Mouse (Mus musculus) limb, embryonic 11.5 days (tissue): Measurements from ENCODE around the gene Wdr49. TPM values are rescaled to one million over a fixed set of nuclear protein-coding genes. Genes with fewer than 3 reads are reported as not detected.

Experiments used
- ATAC-seq: fragments of 200-750 bp; cut with Nextera tagmentation; 2 replicates; pipeline ENCODE4 v1.8.0; 2017; ENCODE audit warnings: low read depth; ENCODE audit not compliant: insufficient number of reproducible peaks, low FRiP score, low TSS enrichment
- DNase-seq: peaks from one replicate; pipeline ENCODE4 v3.0.0-alpha.2; 2015; ENCODE audit warnings: low spot score
- H3K27ac ChIP-seq: fragments of 300-500 bp; sonication (generic); replicated peaks from 2 replicates; pipeline ENCODE4 v1.5.1; 2014; ENCODE audit warnings: low read depth, mild to moderate bottlenecking, low read length
- H3K27me3 ChIP-seq: fragments of 300-500 bp; sonication (generic); 2 replicates; pipeline ENCODE4 v1.6.1; 2014; ENCODE audit warnings: mild to moderate bottlenecking, low read length, mixed read lengths; ENCODE audit not compliant: control insufficient read depth, insufficient read depth
- H3K36me3 ChIP-seq: fragments of 300-500 bp; sonication (generic); 2 replicates; pipeline ENCODE4 v1.6.1; 2014; ENCODE audit warnings: mild to moderate bottlenecking, low read length, moderate library complexity, mixed read lengths; ENCODE audit not compliant: control insufficient read depth, insufficient read depth
- H3K4me1 ChIP-seq: fragments of 300-500 bp; sonication (generic); 2 replicates; pipeline ENCODE4 v1.6.1; 2014; ENCODE audit warnings: low read length, mixed read lengths; ENCODE audit not compliant: control insufficient read depth, insufficient read depth
- H3K4me2 ChIP-seq: fragments of 300-500 bp; sonication (generic); 2 replicates; pipeline ENCODE4 v1.6.1; 2014; ENCODE audit warnings: low read depth, mild to moderate bottlenecking, moderate library complexity; ENCODE audit not compliant: severe bottlenecking
- H3K4me3 ChIP-seq: fragments of 300-500 bp; sonication (generic); 2 replicates; pipeline ENCODE4 v1.5.1; 2014; ENCODE audit warnings: low read depth, low read length
- H3K9ac ChIP-seq: fragments of 300-500 bp; sonication (generic); 2 replicates; pipeline ENCODE4 v1.6.1; 2014; ENCODE audit warnings: mild to moderate bottlenecking, low read length
- H3K9me3 ChIP-seq: fragments of 300-500 bp; sonication (generic); 2 replicates; pipeline ENCODE4 v1.6.1; 2016; ENCODE audit warnings: low read length; ENCODE audit not compliant: control insufficient read depth
- WGBS: fragments of 180-500 bp; shearing (Covaris S2); extraction: QIAGEN DNeasy Blood & Tissue Kit; methylation state at CpG from one replicate; pipeline ENCODE4 v1.1.7; 2014; 5-methylcytosine and 5-hydroxymethylcytosine counted together
- polyA plus RNA-seq: library from polyadenylated mRNA; unstranded; fragments of >200 nt; fragmentation: Nextera tagmentation; extraction: Ambion mirVana; gene quantifications from 2 replicates; pipeline ENCODE4 v1.2.1, GENCODE M21; 2014

Wdr49 gene
- polyA plus RNA-seq, 1 experiment from 2014 or later: not detected

GRCm38 (mm10) chr3:75297026-75297757, 184.8 kb downstream of the Wdr49 start:
- no peak overlapping the region for H3K27ac ChIP-seq

GRCm38 (mm10) chr3:75293243-75293642, 188.7 kb downstream of the Wdr49 start:
- ATAC-seq (no peak), DNase-seq (no peak)
- Histone ChIP-seq H3K4me3 (no peak overlapping the region), H3K27ac (no peak overlapping the region), H3K27me3 (no peaks in the 10 kb centered on the region), H3K36me3 (no peaks in the 10 kb centered on the region), H3K4me1 (no peaks in the 10 kb centered on the region), H3K4me2 (no peak overlapping the region), H3K9me3 (no peaks in the 10 kb centered on the region), H3K9ac (no peak overlapping the region)
- WGBS: 80% methylated on average over 2 of the region's 2 CpGs

More at GRCm38 (mm10) chr3:75297026-75297757, 184.8 kb downstream of the Wdr49 start:
- ATAC-seq (no peak), DNase-seq (no peak)
- Histone ChIP-seq H3K4me2 (no peak overlapping the region), H3K9ac (no peak overlapping the region), H3K27me3 (no peaks in the 10 kb centered on the region), H3K9me3 (no peaks in the 10 kb centered on the region), H3K4me1 (no peaks in the 10 kb centered on the region), H3K4me3 (no peak overlapping the region), H3K36me3 (no peaks in the 10 kb centered on the region)
- 82% methylated on average over 2 of the region's 2 CpGs for WGBS

GRCm38 (mm10) chr3:75277455-75277854, 204.5 kb downstream of the Wdr49 start:
- Histone ChIP-seq H3K4me3 (no peak overlapping the region), H3K4me1 (no peaks in the 10 kb centered on the region), H3K4me2 (no peak overlapping the region), H3K9ac (no peak overlapping the region), H3K36me3 (no peaks in the 10 kb centered on the region), H3K27ac (no peak overlapping the region), H3K27me3 (no peaks in the 10 kb centered on the region), H3K9me3 (no peaks in the 10 kb centered on the region)
- ATAC-seq (no peak), DNase-seq (no peak)
- WGBS: 83% methylated on average over 4 of the region's 4 CpGs

GRCm38 (mm10) chr3:75276522-75276921, 205.4 kb downstream of the Wdr49 start:
- no peaks in the 10 kb centered on the region for H3K9me3 ChIP-seq
- no peak overlapping the region for H3K9ac ChIP-seq
- no peaks in the 10 kb centered on the region for H3K4me1 ChIP-seq
- H3K4me2 ChIP-seq: no peak overlapping the region
- no peaks in the 10 kb centered on the region for H3K36me3 ChIP-seq
- no peak for ATAC-seq
- DNase-seq: no peak
- no peak overlapping the region for H3K4me3 ChIP-seq
- WGBS: 91% methylated on average over 3 of the region's 3 CpGs
- H3K27me3 ChIP-seq: no peaks in the 10 kb centered on the region
- H3K27ac ChIP-seq: no peak overlapping the region

- Histone ChIP-seq H3K4me1 (no peaks in the 10 kb centered on the region), H3K27ac (no peak overlapping the region), H3K9me3 (no peaks in the 10 kb centered on the region), H3K9ac (no peak overlapping the region), H3K36me3 (no peaks in the 10 kb centered on the region), H3K4me3 (no peak overlapping the region), H3K4me2 (no peak overlapping the region), H3K27me3 (no peaks in the 10 kb centered on the region)
- DNase-seq (no peak), ATAC-seq (no peak)
Measured at GRCm38 (mm10) chr3:75275127-75275526, 206.8 kb downstream of the Wdr49 start.

GRCm38 (mm10) chr3:75269978-75270377, 212.0 kb downstream of the Wdr49 start, which contains the start of gene Serpini2:
TSS of gene Serpini2 (minus strand) at chr3:75270078.
- Histone ChIP-seq H3K9me3 (no peaks in the 10 kb centered on the region), H3K9ac (no peak within 1 kb of the TSS), H3K4me3 (no peak within 1 kb of the TSS), H3K36me3 (no peaks in the 10 kb centered on the region), H3K27ac (no peak within 1 kb of the TSS), H3K4me1 (no peaks in the 10 kb centered on the region), H3K4me2 (no peak within 1 kb of the TSS), H3K27me3 (no peaks in the 10 kb centered on the region)
- 78% methylated on average over 2 of the region's 2 CpGs for WGBS
- ATAC-seq (no peak), DNase-seq (no peak)

GRCm38 (mm10) chr3:75259356-75259755, 222.6 kb downstream of the Wdr49 start:
- ATAC-seq (no peak), DNase-seq (no peak)
- H3K9ac ChIP-seq: no peak overlapping the region
- H3K36me3 ChIP-seq: no peaks in the 10 kb centered on the region
- H3K27me3 ChIP-seq: no peaks in the 10 kb centered on the region
- H3K27ac ChIP-seq: no peak overlapping the region
- no peak overlapping the region for H3K4me3 ChIP-seq
- H3K4me1 ChIP-seq: no peaks in the 10 kb centered on the region
- no peak overlapping the region for H3K4me2 ChIP-seq
- no peaks in the 10 kb centered on the region for H3K9me3 ChIP-seq
